Mouse (Mus musculus) B cell, adult 2 months (primary cell): Measurements from ENCODE around the gene Olfr1555-ps1.
"Not testable (repeated sequence)": the region's sequence is repeated elsewhere in the genome, so short reads cannot be mapped to it uniquely, and the experiment has no call there.

Experiments
- DNase-seq, 2 experiments: peaks; one replicate each; pipeline ENCODE4 v3.0.0; 2022

The Olfr1555-ps1 gene

DNA sequence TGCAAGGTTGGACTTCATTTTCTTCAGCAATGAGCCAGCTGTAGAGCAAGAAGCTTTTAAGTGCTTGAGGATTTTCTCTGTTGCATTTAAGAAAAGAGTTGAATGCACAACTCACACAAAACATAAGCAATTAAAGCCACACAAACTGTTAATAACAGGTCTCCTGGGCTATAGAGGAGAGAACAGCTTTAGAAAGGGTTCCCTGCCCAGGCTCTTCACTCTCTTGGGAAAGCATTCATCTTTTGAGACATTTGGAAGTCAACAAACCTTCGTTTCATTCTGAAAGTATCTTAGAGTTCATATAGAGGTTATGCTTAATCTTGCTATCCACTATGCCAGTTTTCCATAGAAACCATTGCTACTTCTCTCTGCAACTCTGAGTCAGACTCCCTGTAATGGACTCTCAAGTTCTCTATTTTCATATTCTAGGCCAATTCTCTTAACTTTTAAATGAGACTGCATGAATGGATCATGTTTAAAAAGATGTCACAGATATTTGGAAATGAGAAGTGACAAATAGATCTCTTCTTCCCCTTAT lies at the start of gene Olfr1555-ps1:
TSS of gene Olfr1555-ps1 (minus strand) at position 51 of the 538 bp plus-strand sequence.
- not testable (repeated sequence) for DNase-seq

GRCm38 (mm10) chr19:12200334-12200733 lies 30.4 kb upstream of the Olfr1555-ps1 start, which contains the start of gene Olfr1431:
Olfr1431 (plus strand) TSS chr19:12200634.
- DNase-seq = no peak

GRCm38 (mm10) chr19:12199076-12199475 lies 29.2 kb upstream of the Olfr1555-ps1 start:
- not testable (repeated sequence) for DNase-seq

DNA sequence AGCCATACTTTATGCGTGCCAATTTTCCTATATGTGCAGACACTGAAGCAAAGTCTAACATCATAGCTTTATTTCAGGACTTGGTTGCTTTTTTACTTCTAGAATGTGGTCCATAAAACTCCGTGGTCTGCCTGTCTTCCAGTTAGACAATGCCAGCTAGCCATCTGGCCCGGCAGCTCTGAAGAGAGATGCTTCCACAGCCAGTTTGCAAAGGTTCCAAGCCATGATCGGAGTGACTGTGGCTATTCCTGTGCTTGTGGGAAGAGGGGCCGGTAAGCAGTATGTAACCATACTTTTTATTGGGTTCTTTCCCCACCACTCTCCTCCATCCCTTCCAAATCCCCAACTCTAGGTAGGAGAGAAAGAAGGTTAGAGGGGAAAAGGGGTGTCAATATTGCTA lies 5.5 kb upstream of the Olfr1555-ps1 start:
- not testable (repeated sequence) for DNase-seq

GRCm38 (mm10) chr19:12145452-12145851 lies 24.5 kb downstream of the Olfr1555-ps1 start:
- DNase-seq = no peak

DNA sequence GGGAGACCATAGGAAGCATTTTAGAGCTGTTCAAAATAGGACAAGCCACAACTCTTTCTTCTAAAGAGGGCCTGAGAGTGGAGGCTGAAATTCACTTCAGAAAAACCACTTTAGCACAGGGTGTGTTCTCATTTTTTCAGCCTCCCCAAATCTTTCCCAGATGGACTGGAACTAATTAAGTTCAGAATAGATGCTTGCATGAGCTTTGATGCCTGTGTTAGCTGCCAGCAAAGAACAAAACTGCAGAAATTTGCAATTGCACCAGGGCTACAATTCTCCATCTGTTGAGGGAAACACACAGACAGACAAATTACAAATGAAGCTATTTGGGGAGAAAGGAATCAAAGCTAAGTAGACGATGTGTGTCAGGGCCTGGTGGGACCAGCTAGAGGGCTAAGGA lies 26.6 kb downstream of the Olfr1555-ps1 start:
- no peak for DNase-seq

DNA sequence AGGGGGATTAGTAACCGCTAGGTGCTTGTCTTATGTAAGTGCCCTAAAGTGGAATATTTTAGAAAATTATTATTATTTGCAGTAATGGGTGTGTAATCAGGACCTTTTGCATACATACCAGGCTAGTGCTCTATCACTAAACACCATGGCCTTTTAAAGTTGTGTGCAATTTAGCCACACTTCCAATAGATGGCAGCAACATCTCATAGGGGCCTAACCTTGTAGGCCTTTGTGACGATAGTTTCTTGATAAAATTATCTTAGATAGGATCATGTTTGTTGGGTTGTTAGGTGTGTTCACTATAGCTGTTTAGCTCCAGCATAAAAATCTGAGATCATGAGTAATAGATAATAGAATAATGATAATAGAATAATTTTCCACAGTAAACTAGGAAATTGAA lies 35.6 kb downstream of the Olfr1555-ps1 start:
- no peak for DNase-seq

DNA sequence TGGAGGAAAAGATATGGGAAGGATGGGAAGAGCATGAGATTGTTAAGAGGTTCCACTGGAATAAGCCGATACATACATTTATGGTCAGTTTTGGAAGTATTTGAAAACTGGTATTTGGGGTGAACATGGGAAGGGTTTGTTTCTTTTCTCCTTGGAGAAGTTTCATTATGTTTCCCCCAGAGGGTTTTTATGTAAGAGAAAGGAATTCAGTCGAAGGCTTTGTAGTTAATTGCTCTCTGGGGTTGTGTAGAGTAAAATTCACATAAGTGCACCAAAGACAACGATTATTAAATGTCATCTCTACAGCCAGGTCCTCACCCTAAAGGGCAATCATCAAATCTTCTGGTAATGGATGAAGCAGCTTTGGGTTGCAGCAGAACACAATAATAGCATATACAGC lies 46.8 kb downstream of the Olfr1555-ps1 start, which contains the start of gene Olfr76:
TSS of gene Olfr76 (minus strand) at position 101 of the 400 bp plus-strand sequence.
- no peak for DNase-seq

GRCm38 (mm10) chr19:12116464-12116863 lies 53.4 kb downstream of the Olfr1555-ps1 start:
- DNase-seq = no peak

DNA sequence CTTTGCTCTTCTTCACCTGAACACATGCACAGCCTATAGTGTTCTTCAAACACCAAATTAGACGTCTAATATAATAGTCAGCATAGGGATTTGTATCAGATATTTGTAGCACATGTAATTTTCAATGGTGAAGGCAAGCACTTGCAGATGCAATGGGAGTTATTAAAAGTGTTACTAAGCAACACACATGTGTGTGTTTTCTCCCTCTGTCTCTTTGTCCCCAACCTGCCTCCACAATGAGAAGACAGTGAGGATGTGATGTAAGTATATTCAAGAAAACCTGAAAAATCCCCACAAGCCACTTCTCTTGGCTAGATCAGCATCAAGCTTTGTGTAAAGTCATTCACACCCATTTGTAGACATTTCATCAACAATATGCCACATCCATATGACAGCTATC lies 54.1 kb downstream of the Olfr1555-ps1 start, which contains the start of gene Olfr1428:
TSS of gene Olfr1428 (minus strand) at position 101 of the 400 bp plus-strand sequence.
- no peak for DNase-seq
